Mouse (Mus musculus) MEL (cell line): ENCODE measurements around the gene Vmn1r104.
"Not testable (repeated sequence)": the region's sequence is repeated elsewhere in the genome, so short reads cannot be mapped to it uniquely, and the experiment has no call there.

Source experiments
- GATA1 ChIP-seq: IDR thresholded peaks from 2 replicates; pipeline ENCODE4 v1.6.1; 2011; ENCODE audit warnings: low read depth, low read length, improper control_type of control experiment
- MYC ChIP-seq: IDR thresholded peaks from 2 replicates; pipeline ENCODE4 v1.6.1; 2011; ENCODE audit warnings: low read depth, mild to moderate bottlenecking, low read length, improper control_type of control experiment, moderate library complexity
- POLR2A ChIP-seq, 2 experiments: IDR thresholded peaks; 2 replicates each; pipeline ENCODE4 v1.6.1; 2011 to 2012; ENCODE audit warnings: low read length in 2 of 2, mild to moderate bottlenecking in 2 of 2, control low read depth in 1 of 2, improper control_type of control experiment in 1 of 2, low read depth in 1 of 2, moderate library complexity in 1 of 2; ENCODE audit not compliant: control insufficient read depth in 1 of 2, insufficient read depth in 1 of 2, poor library complexity in 1 of 2

DNA sequence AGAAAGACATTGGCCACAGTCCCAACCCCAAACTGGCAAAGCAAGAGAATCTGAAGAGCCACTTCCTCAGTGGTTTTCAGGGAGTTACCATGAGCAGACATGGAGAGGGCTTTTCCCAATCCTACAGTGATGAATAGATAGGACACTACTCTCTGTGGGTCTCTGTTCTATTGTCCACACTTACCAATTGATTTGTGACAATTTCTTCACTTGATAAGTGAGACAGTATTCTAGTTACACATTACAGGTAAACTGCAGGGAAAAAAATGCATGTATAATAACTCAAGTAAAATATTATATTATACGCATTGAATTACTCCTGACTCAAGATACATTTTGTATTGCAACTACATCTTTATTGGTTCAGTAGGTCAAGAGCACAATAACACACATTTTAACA is 12.0 kb downstream of the Vmn1r104 start, which contains the start of gene Gm5726:
- not testable (repeated sequence) for TF ChIP-seq GATA1; MYC; POLR2A (IDR thresholded peaks at IDR 0.05; ENCODE audit: control insufficient read depth in 1 of 2, insufficient read depth in 1 of 2, low read depth in 1 of 2, low read length in 2 of 2, poor library complexity in 1 of 2)
